ENCODE assay signal across 8 mouse cellular contexts in genomic region chr11:106715066-106715465, GRCm38 (mm10). TPM values are rescaled to one million over a fixed set of nuclear protein-coding genes. Genes with fewer than 3 reads are reported as not detected.
DNase-seq lines count a peak whose midpoint lies in the region; ATAC-seq and TF ChIP-seq lines count a peak whose summit lies in the region.

No protein-coding gene starts in this region.

- TF ChIP-seq POLR2A in kidney, adult 2 months (IDR thresholded peaks at IDR 0.05; ENCODE audit: low read depth, low read length) = peak; percentile 24

- DNase-seq in embryo, embryonic 10 days (ENCODE audit: low spot score) = peak; percentile 38
- no peak for DNase-seq in embryo, embryonic 9.5 days (ENCODE audit: extremely low spot score)
- peak; percentile 73 for DNase-seq in kidney, adult 2 months
- no peak for DNase-seq in thymus, postnatal 0 days (ENCODE audit: low spot score)
- no peak for DNase-seq in layer of hippocampus, postnatal 10 days (ENCODE audit: low spot score in 2 of 2)
- DNase-seq in cerebellum, postnatal 10 days = no peak

- no peak overlapping the region for H3K9ac ChIP-seq in embryonic facial prominence, embryonic 15.5 days
- peak overlapping the region; percentile 25; the same call in 1 of the 2 replicates for H3K9ac ChIP-seq in lung, embryonic 15.5 days

- H3K36me3 ChIP-seq in embryonic facial prominence, embryonic 15.5 days = no peaks in the 10 kb centered on the region
- no peaks in the 10 kb centered on the region for H3K36me3 ChIP-seq in kidney, adult 2 months (ENCODE audit: control insufficient read depth, insufficient read depth, low read length)
- no peaks in the 10 kb centered on the region for H3K36me3 ChIP-seq in lung, embryonic 15.5 days

- no peaks in the 10 kb centered on the region for H3K9me3 ChIP-seq in embryonic facial prominence, embryonic 15.5 days (replicated peaks)
- H3K9me3 ChIP-seq in lung, embryonic 15.5 days = no peaks in the 10 kb centered on the region

- H3K4me2 ChIP-seq in embryonic facial prominence, embryonic 15.5 days (replicated peaks) = no peak overlapping the region
- peak overlapping the region; percentile 18; the same call in 1 of the 2 replicates for H3K4me2 ChIP-seq in lung, embryonic 15.5 days

- 0 out of 2 replicates have a peak overlapping the region, but pooled peaks have one; percentile 12 for H3K4me3 ChIP-seq in embryonic facial prominence, embryonic 15.5 days (replicated peaks)
- peak overlapping the region; percentile 43 for H3K4me3 ChIP-seq in kidney, adult 2 months (ENCODE audit: insufficient read depth, low read depth, low read length)
- peak overlapping the region; percentile 34 for H3K4me3 ChIP-seq in lung, embryonic 15.5 days

- H3K27me3 ChIP-seq in embryonic facial prominence, embryonic 15.5 days = no peaks in the 10 kb centered on the region
- no peaks in the 10 kb centered on the region for H3K27me3 ChIP-seq in kidney, adult 2 months (replicated peaks; ENCODE audit: control insufficient read depth, insufficient read depth, low read length)
- no peaks in the 10 kb centered on the region for H3K27me3 ChIP-seq in lung, embryonic 15.5 days

- no peak for ATAC-seq in embryonic facial prominence, embryonic 15.5 days (ENCODE audit: insufficient number of reproducible peaks, low FRiP score, low TSS enrichment, low read depth)
- ATAC-seq in lung, embryonic 15.5 days (ENCODE audit: borderline replicate concordance, extremely low read depth, low FRiP score, low TSS enrichment) = no peak

- H3K4me1 ChIP-seq in embryonic facial prominence, embryonic 15.5 days = no peaks in the 10 kb centered on the region
- 0 out of 2 replicates have a peak, but pooled peaks cover 2% of the 10 kb centered on the region for H3K4me1 ChIP-seq in kidney, adult 2 months (ENCODE audit: control insufficient read depth, insufficient read depth, low read length)
- 0 out of 2 replicates have a peak, but pooled peaks cover 3% of the 10 kb centered on the region for H3K4me1 ChIP-seq in lung, embryonic 15.5 days

- no peak for TF ChIP-seq CTCF in kidney, adult 2 months (conservative IDR thresholded peaks at IDR 0.05; ENCODE audit: insufficient read depth, insufficient read length, low read depth, low read length)

- H3K27ac ChIP-seq in embryonic facial prominence, embryonic 15.5 days (replicated peaks) = peak overlapping the region; percentile 44; the same call in 1 of the 2 replicates
- peak overlapping the region; percentile 68 for H3K27ac ChIP-seq in kidney, adult 2 months (ENCODE audit: insufficient read depth, low read depth, low read length)
- peak overlapping the region; percentile 57 for H3K27ac ChIP-seq in lung, embryonic 15.5 days

- 64% methylated on average over 6 of the region's 6 CpGs for WGBS in embryonic facial prominence, embryonic 15.5 days
- WGBS in kidney, adult 2 months = 82% methylated on average over 6 of the region's 6 CpGs
- 68% methylated on average over 6 of the region's 6 CpGs for WGBS in lung, embryonic 15.5 days

RNA-seq across cellular contexts. Expression of gene Pecam1, which starts 35.4 kb away (rescaled TPM):
- 43.6 and 43.7 TPM in 2 replicates for polyA plus RNA-seq in embryonic facial prominence, embryonic 15.5 days (2015; fragmentation: Nextera tagmentation; extraction: Ambion mirVana)
- polyA plus RNA-seq in kidney, adult 2 months (2012; rRNA removed) = 56.8 and 60.4 TPM in 2 replicates
- polyA plus RNA-seq in lung, embryonic 15.5 days (2015; fragmentation: Nextera tagmentation; extraction: Ambion mirVana) = 109 and 117 TPM in 2 replicates
- polyA plus RNA-seq in thymus, postnatal 0 days (2015; fragmentation: Nextera tagmentation; extraction: Ambion mirVana) = 60.8 and 61.8 TPM in 2 replicates
- total RNA-seq in layer of hippocampus, postnatal 10 days (2021) = 10 to 100 TPM; 18.5 to 19.7 TPM

RNA-seq across cellular contexts. Expression of gene Milr1, which starts 36.0 kb away (rescaled TPM):
- polyA plus RNA-seq in embryonic facial prominence, embryonic 15.5 days (2015; fragmentation: Nextera tagmentation; extraction: Ambion mirVana) = 2.6 and 3.0 TPM in 2 replicates
- polyA plus RNA-seq in kidney, adult 2 months (2012; rRNA removed) = 0.27 and 0.66 TPM in 2 replicates
- 1.5 and 2.4 TPM in 2 replicates for polyA plus RNA-seq in lung, embryonic 15.5 days (2015; fragmentation: Nextera tagmentation; extraction: Ambion mirVana)
- 8.2 and 11.4 TPM in 2 replicates for polyA plus RNA-seq in thymus, postnatal 0 days (2015; fragmentation: Nextera tagmentation; extraction: Ambion mirVana)
- total RNA-seq in layer of hippocampus, postnatal 10 days (2021) = 1 to 10 TPM in 1 of 2 experiments, under 1 TPM in 1; 0.62 to 1.3 TPM

Comparison
In these comparisons a context has a peak if more than half of its experiments do, and no peak if none do; other contexts are left out.
1. DNase-seq: peak in embryo, embryonic 10 days (single experiment) and kidney, adult 2 months (single experiment); none in embryo, embryonic 9.5 days (single experiment), thymus, postnatal 0 days (single experiment), layer of hippocampus, postnatal 10 days (0 of 2) and cerebellum, postnatal 10 days (0 of 2).
2. Peak in every context shown above with its lines, with median percentiles within 50 percentile points of each other: H3K27ac ChIP-seq and H3K4me3 ChIP-seq.